Mouse (Mus musculus): ENCODE results near the gene Eppin.
A peak's percentile ranks its signal among the peaks of the same experiment; 100 is the strongest.
"Not testable (repeated sequence)": the region's sequence is repeated elsewhere in the genome, so short reads cannot be mapped to it uniquely, and the experiment has no call there.

The Eppin gene

DNA sequence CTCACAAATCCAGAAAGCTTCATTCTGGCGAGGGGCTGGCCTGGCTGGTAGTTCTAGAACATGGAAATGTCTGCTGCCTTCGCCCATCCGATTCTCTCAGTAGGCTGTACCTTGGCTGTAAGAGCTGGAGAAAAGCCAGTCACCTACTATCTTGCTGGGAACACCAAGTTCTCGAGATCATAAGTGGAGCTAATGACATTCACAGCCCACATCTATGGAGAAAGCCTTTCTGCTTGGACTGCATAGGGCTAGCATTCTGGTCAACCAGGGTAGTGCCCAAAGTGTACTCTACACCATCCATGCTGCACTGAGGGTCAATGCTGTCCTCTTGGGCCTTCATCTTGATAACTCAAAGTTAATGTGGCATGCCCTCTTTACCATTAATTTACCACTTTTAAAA is at the start of gene Eppin:
Gene Eppin, minus strand, starts transcription at position 101 of the 400 bp plus-strand sequence.
- DNase-seq (ENCODE audit: low read depth, low spot score) = no peak

DNA sequence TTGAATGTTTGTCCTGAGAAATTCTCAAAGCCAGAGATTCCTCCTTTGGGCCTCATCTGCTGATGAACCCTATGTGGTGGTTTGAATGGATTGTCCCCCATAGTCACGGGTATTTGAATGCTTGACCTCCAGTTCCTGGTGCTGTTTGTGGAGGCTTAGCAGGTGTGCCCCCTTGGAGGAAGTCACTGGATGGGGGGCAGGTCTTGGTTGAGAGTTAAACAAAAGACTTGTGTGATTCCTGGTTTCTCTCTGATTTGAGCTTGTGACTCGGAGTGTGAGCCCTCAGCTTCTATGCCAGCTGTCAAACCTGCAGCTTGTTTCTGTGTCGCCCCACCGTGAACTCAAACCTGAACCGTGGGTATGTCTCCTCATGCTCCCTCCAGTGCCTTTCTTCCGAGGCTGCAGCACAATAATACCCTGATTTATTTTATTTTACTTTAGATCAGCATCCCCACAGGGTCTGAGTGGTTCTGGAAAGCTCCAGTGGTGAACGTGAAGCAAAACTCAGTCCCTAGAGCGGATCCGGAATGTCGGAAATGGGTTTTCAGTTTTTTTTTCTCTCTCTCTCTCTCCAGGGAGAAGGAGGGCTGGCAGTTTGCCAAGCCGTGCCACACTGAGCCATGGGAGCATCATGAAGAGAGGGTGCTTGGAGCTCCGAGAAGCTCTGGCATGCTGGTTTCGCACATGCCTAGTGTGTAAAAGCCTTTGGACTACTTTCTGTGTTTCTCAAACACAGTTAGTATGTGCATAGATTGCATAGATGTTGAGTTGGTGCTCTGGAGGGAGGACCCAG is 48.7 kb upstream of the Eppin start:
- DNase-seq (ENCODE audit: low read depth, low spot score) = no peak

DNA sequence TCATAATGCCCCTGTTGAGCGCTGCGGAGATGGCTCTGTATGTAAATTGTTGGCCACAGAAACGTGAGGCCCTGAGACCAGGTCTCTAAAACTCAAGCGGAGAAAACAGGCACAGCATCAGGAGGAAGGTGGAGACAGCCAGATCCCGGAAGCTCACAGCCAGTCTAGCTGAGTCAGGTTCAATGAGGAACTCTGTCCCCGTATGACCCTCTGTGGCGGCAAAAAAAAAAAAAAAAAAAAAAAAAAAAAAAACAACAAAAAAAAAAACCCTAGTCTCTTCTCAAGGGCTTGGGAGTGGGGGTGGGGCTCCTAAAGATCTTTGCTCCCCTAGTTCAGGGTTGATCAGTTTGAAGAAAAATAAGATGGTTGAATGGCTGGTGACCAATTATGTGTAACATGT is 47.7 kb upstream of the Eppin start:
- DNase-seq (ENCODE audit: low read depth, low spot score) = no peak

DNA sequence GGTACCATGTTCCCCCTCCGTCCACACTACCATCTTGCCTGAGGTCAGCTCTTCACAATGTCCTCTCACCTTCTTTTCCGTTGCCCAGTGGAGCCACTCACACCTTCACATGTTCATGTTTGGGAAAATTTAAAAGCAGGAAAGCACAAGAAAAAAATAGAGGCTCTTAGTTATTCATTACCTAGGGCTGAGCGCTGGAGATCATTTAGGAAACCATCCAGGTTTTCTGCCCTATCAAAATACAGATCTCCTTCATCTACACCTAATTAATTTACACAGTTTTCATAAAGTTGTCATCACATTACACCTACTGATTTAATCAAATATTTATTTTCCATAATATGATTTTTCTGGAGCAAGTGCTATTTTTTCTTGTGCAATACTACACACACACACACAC is 45.3 kb upstream of the Eppin start, which contains the start of gene Wfdc16:
Gene Wfdc16, minus strand, starts transcription at position 101 of the 400 bp plus-strand sequence.
- DNase-seq (ENCODE audit: low read depth, low spot score) = no peak

GRCm38 (mm10) chr2:164635266-164635665 is 41.9 kb upstream of the Eppin start:
- no peak for DNase-seq (ENCODE audit: low read depth, low spot score)

DNA sequence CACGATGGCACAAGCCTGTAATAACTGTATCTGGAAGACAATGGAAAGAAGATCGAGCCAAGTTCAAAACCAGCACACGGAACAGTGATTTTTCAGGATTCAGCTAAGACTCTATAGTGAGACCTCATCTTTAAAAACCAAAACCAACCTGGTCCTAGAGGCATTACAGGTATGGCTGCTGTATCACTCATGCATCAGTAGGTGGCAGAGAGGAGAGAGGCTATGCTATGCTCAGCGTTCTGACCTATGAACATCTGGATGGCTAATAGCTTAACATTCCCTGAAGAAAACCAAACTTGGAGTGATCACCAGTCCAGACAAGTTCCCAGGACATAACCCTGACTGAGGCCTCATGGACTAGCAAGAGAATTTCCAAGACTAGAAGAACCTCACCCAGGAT is 28.4 kb upstream of the Eppin start:
- DNase-seq (ENCODE audit: low read depth, low spot score) = no peak

DNA sequence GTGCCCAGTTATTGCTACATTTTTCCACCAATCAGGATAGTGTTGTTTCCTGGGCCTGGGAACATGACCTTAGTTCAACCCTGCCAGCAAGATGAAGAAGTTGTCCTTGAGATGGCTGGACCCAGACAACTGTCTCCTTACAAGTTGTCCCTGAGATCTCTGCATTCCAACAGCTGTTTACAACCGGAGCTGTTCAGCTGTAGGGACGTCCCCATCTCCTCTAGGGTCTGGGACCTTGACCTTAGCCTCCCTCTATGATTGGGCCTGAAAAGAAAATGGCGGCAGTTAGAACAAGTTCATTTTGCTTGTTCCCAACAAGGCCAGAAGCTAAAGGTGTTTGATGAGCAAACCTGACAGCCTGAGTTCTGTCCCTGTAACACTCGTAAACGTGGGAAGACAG is 25.7 kb upstream of the Eppin start:
- DNase-seq (ENCODE audit: low read depth, low spot score) = no peak

GRCm38 (mm10) chr2:164615386-164615785 is 22.0 kb upstream of the Eppin start:
- no peak for DNase-seq (ENCODE audit: low read depth, low spot score)

- DNase-seq (ENCODE audit: low read depth, low spot score) = not testable (repeated sequence)
Observed at GRCm38 (mm10) chr2:164613471-164613870, 20.1 kb upstream of the Eppin start, which contains the start of the genes Wfdc6b and Wfdc8. Wfdc6b (plus strand) TSS chr2:164613522. Wfdc8 (minus strand) TSS chr2:164613626.

- DNase-seq (ENCODE audit: low read depth, low spot score) = no peak
Observed at GRCm38 (mm10) chr2:164608781-164609180, 15.4 kb upstream of the Eppin start.

DNA sequence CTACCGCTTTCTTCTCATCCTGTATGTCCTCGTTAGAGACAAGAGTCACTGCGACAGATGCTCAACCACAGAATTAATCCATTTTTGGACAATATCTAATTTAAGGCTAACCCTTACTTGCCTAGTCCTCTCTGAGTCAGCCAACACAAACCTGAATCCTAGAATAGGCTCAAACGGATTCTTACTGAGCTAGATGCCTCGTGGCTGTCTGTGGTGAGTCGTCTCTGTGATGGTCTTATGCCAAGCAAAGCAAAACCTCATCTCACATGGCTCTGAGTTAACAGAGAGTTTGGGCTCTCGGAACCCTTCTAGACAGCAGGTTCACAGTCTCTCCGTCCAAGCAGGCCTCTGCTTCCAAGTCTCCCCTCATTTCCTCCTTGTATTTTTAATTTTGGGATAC is 11.0 kb upstream of the Eppin start:
- no peak for DNase-seq (ENCODE audit: low read depth, low spot score)

DNA sequence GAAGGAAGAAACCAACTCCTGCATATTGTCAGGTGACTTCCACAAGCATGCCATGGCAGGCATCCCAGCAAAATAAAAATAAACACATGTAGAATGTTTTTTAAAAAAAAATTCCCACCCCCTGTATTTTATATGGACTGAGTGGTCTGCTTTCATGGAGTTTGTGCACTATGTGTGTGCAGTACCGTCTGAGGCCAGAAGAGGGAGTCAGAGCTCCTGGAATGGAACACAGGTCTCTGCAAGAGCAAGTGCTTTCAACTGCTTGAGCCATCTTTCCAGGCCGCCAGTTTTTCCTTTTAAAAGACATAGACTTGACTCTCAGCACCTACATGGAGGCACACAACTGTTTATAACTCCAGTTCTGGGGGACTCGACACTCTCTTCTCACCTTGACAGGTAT is 10.1 kb upstream of the Eppin start:
- DNase-seq (ENCODE audit: low read depth, low spot score) = no peak

GRCm38 (mm10) chr2:164600179-164600578 is 6.8 kb upstream of the Eppin start:
- no peak for DNase-seq (ENCODE audit: low read depth, low spot score)

DNA sequence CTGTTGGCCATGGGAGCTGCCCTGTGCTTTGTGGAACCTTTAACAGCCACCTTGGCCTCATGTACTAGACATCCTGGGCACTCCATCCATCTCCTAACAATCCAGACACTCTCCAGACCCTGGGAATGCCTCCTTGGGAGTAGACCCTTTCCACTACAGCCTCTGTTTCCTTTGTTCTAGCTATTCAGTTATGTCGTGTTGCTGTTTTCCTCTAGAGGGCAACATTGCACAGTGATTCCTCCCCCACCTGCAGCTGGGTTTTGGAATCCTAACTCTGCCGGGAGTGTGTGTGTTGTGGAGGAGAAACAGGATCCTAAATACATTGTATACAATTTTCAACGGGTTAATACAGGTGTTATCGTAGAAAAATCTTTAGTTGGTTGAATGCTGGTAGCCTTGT is 1.4 kb downstream of the Eppin start:
- DNase-seq (ENCODE audit: low read depth, low spot score) = no peak

GRCm38 (mm10) chr2:164585025-164585725 is 8.2 kb downstream of the Eppin start, which contains the start of gene Wfdc6a:
Wfdc6a (minus strand) TSS chr2:164585447.
- not testable (repeated sequence) for DNase-seq (ENCODE audit: low read depth, low spot score)

DNA sequence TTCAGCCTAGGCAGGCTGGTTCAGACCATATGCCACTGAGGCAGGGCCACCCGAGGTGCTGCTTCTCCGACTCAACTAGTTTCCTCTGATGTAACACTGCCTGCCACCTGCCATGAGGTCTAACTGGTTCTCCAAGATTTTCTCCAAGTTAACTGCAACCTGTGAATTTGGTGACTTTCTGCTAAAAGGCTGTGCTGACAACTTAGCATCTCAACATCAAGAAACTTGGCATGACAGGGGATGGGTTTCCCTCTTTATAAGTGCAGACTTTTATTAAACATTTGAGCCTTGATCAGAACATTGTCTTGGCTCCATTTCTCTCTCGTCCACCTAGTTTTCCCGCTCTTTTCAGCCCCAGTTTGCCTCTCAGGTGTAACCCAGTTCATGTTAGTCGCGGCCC is 20.0 kb downstream of the Eppin start, which contains the start of gene Spint3:
Gene Spint3, minus strand, starts transcription at position 101 of the 400 bp plus-strand sequence.
- DNase-seq (ENCODE audit: low read depth, low spot score) = not testable (repeated sequence)

- no peak for DNase-seq (ENCODE audit: low read depth, low spot score)
Observed at GRCm38 (mm10) chr2:164567460-164567859, 25.9 kb downstream of the Eppin start.

GRCm38 (mm10) chr2:164566997-164567396 is 26.4 kb downstream of the Eppin start:
- DNase-seq (ENCODE audit: low read depth, low spot score) = peak; percentile 3

DNA sequence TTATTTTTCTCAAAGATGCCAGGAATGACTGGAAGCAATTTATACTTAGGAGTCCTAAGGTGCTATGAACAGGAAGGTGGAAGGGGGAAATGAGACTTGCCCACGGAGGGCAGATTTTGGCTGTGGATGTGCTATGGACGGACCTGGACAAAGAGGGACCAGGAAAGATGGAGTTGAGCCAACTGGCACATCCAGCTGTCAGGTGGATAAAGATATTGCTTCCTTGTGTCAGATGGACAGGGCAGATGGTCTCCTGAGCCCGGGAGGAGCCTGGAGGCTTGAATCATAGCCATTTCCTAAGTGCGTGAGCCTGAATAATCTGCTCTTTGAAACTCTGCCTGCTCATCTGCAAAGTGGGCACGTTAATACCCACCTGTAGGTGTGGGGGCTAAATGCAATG is 29.0 kb downstream of the Eppin start:
- DNase-seq (ENCODE audit: low read depth, low spot score) = no peak

DNA sequence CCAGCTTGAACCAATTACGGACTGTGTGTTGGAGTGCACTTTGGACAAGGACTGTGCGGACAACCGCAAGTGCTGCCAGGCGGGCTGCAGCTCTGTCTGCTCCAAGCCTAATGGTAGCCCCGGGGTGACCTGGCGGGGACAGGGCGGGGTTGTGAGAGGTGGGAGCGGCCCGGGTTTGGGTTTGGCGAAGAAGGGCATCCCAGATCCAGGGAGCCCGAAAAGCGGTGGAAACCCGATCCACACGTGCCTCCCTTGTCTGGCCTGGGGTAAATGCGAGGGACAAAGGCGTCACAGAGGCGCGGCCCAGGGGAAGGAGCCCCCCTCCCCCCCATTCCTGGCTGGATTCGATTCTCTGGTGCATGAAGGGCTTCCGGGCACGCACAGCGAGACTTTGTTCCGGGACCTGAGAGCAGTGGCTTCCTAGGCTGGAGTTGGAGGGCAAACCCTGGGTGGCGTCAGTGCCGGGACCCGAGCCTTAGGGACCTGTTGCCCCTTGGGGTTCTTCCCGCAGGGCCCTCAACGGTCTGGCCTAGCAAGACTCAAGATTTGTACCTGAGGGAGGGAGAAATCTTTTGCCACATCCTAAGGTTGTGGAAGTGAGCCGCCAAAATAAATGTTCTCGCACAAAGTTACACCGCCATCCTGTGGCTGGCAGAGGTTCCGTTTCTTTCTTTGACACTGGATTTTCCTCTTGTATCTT is 29.9 kb downstream of the Eppin start:
- DNase-seq (ENCODE audit: low read depth, low spot score) = no peak

GRCm38 (mm10) chr2:164562391-164563188 is 30.8 kb downstream of the Eppin start, which contains the start of gene Wfdc2:
Wfdc2 (plus strand) TSS chr2:164562413.
- no peak for DNase-seq (ENCODE audit: low read depth, low spot score)

Measured in c-Kit-negative CD71-positive TER-119-positive erythroid progenitor cells, embryonic 14.5 days (primary cell).